Mouse (Mus musculus): Measurements from ENCODE around the gene Trmt10a.
"Not testable (repeated sequence)": the region's sequence is repeated elsewhere in the genome, so short reads cannot be mapped to it uniquely, and the experiment has no call there.

Gene Trmt10a

GRCm38 (mm10) chr3:138134528-138134927 lies 8.7 kb upstream of the Trmt10a start:
- no peak for DNase-seq (ENCODE audit: low spot score)

DNA sequence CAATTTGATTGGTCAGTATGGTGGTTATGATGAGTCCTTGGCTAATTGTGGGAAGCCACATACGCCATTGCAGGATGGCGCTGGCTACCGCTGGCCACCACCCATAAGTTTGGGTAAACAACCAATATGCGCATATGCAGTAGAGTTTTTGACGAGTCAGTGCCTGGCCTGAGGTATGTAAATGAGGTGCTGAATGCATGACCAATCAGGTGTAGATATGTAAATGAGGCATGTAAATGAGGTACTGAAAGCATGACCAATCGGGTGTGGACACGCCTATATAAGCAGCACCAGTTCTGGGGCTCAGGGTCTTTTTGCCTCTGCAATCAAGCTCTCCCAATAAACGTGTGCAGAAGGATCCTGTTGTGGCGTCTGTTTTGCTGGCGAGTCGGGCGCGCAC lies 5.1 kb upstream of the Trmt10a start:
- DNase-seq (ENCODE audit: low spot score) = not testable (repeated sequence)

GRCm38 (mm10) chr3:138139663-138140062 lies 3.6 kb upstream of the Trmt10a start:
- no peak for DNase-seq (ENCODE audit: low spot score)

DNA sequence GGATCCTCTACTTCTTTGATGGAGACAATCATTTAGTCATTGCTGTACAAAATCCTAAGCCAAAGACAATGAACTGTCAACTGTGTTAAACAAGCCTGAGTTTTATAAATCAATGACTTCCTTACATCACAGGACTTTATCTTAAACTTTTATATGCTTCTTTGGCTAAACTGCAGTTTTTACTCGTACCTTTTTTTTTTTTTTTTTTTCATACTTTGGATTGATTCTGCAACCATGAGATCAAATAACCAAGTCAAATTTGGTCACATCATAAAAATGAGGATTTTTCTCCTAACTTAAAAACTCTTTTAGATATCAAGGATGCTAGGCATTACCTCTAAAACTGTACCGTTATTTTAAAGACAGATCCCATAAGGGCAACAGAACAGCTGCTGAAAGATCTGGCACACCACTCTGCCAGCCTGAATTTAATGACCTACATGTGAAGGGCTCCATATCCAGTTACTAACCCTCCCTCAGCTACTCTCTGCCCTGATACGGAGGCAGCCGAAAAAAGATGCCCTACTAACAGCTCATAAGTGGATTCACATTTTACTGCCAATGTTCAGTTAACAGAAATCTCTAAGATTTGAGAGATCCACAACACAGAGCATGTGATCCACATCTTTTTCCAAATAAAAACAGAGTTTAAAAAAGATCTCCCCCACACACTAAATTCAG lies 1.1 kb upstream of the Trmt10a start:
- no peak for DNase-seq (ENCODE audit: low spot score)

GRCm38 (mm10) chr3:138142733-138143314 lies 424 bp upstream of the Trmt10a start:
- DNase-seq (ENCODE audit: low spot score) = no peak

DNA sequence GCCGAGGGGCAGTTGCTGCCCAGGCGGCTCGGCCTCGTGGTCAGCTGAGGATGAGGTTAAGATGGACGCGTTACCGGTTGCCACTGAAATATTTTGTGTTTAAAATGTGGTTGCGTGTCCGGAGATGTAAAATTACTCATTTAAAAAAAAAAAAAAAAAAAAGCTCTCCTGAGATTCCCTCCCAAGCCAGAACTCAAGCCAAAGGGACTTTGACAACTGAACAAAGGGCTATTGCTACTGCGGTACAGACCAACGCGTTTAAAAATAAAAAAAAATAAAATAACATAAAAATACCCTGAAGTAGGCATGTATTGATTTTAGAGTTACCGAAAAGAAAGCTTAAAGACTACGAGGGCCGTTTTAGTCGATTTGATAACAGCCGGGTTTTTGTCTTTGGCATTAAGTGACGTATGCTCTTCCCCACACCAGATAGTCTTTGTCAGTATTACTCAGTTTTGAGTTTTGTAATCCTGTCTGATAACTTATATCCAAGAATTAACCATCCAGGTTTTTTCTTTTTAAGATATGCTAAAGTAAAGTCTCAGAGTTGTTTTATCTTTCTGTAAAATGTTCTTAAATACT lies 903 bp downstream of the Trmt10a start:
- DNase-seq (ENCODE audit: low spot score) = peak; percentile 8

GRCm38 (mm10) chr3:138144642-138145171 lies 1.5 kb downstream of the Trmt10a start, which contains the start of gene Mttp:
Gene Mttp, minus strand, starts transcription at chr3:138144968.
- peak; percentile 82 for DNase-seq (ENCODE audit: low spot score)

DNA sequence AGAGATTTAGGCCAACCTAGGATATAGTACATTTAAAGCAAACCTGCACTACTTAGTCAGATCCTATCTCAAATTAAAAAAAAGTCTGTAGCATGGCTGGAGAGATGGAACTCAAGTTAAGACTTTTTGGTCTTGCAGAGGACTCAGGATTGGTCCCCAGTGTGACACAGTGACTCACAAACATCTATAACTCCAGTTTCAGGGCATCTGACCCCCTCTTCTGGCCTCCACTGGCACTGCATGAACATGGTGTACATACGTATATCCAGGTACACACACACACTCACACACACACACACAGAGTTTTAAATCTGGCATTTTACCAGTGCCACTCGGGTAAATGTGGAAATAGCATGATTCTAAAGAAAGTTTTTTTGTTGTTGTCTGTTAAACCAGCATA lies 5.6 kb downstream of the Trmt10a start:
- no peak for DNase-seq (ENCODE audit: low spot score)

DNA sequence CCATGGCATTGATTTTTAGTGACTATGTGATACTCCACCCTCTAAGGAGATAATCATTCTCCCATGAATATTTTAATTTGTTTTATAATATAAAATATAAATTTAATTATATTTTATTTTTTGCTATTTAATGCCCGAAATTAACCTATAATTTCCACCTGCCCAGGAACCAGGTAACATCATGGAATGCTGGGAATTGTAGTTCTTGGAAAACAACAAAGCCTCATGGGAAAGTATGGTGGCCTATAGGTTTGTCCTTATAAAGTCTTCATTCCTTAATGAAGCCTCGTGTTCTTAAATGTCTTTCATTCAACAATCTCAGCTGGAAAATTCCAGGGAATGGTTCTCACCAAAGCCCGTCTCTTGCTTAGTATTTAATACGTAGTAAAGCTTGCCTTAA lies 11.8 kb downstream of the Trmt10a start:
- no peak for DNase-seq (ENCODE audit: low spot score)

DNA sequence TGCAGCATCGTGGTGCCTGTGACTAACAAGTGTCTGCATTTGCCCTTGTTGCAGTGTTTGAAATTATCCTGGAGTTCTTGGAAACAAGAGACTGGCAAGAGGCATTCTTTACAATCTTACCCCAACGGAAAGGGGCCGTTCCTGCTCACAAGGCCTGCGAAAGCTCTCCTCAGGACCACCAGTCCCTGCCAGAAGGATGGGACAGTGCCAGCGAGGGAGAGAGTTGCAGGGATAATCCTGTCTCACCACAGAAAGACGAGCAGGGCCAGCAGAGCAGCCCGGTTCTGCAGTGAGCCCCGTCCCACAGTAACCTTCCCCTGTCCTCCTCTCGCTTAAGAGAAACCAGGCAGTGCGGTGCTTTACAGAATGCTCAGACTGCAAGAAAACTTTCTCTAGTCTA lies 13.4 kb downstream of the Trmt10a start:
- no peak for DNase-seq (ENCODE audit: low spot score)

DNA sequence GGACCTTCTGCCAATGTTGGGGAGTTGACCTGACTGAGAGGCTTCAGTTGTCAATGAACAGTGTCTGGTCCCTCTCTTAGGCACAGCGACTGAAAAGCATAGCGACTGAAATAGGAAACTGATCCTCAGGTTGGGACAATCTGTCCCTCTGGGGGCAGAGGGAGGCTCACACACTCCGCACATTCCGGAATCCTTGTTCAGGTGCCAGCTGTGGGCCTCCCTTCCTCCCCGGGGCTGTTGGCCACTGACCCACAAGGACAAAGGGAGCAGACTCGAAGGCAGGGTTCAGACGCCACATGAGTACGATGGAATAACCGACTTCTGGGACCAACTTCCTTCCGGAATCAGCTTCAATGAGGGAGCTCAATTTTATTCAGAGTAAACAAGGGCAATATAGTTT lies 18.4 kb downstream of the Trmt10a start:
- no peak for DNase-seq (ENCODE audit: low spot score)

DNA sequence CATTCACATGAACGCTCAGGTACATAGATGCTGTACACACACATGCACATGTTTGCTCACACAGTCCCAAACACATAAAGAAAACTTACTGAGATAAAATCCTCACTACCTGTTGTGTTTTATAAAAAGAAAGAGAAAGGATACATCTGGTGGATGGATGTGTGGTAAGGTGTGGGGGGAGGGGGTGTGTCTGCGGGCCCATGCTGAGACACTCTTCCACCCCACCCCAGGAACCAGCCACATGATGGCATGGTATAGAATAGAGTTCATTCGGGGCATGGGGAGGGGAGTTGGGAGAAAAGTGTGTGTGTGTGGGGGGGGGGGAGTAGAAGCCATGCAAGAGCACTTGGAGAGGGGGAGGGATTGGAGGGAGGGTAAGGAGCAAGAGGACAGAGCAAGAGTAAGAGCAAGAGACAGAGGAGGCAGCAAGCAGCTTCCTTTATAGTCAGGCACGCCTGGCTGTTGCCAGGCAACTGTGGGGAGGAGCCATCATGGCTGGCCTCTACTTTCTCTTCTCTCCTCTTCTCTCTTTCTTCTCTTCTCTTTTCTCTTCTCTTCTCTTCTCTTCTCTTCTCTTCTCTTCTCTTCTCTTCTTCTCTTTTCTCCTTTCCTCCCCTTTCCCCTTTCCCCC lies 19.4 kb downstream of the Trmt10a start:
- DNase-seq (ENCODE audit: low spot score) = no peak

DNA sequence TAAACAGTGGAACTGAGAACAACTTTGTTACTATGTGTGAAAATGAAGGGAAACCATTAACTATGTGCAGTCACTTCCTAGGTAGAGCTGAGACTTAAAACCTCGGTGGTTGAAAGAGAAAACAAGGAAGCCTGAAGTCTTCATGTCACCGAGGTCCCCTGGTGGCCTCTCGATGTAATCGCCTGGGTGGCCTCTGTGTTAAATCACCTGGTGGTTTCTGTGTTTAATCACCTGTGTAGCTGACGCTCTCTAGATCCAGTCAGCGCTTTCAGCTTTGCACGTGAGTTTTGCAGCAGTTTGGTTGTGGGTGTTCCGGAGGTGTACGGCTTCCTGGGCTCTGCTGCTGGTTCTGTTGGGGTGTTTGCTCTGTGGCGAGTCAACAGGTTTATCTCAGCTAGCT lies 30.0 kb downstream of the Trmt10a start:
- no peak for DNase-seq (ENCODE audit: low spot score)

DNA sequence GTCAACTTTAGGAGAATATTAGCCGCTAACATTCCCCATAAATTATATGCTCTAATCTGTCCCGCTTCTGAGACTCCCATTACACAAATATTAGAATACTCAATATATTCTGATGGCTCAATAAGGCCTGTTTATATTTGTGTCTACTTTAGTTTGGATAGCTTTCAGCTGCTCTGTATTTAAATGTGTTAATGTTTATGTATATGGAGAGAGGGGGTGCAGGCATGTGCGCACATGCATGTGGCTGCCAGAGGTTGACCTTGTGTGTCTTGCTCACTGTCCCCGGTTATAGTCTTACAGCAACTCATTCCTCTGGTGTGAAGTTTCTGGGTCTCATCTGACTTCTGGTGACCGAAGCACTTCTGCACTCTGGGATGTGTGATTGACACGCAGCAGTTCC lies 32.3 kb downstream of the Trmt10a start:
- DNase-seq (ENCODE audit: low spot score) = no peak

DNA sequence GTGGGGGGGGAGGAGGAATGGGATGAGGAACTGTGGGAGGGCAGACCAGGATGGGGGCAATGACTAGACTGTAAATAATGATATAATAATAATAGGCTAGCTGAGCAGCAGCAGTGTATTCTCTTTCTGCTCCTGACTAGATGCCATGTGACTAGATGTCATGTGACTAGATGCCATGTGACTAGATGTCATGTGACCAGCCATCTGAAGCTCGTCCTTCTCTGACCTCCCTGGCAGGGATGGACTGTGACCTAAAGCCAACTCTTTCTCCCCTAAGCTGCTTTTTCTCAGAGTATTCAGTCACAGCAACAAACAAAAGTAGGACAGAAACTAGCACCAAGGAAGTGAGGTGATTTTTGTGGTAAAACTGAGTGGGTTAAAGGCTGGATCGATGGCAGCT lies 38.8 kb downstream of the Trmt10a start:
- DNase-seq (ENCODE audit: low spot score) = no peak

DNA sequence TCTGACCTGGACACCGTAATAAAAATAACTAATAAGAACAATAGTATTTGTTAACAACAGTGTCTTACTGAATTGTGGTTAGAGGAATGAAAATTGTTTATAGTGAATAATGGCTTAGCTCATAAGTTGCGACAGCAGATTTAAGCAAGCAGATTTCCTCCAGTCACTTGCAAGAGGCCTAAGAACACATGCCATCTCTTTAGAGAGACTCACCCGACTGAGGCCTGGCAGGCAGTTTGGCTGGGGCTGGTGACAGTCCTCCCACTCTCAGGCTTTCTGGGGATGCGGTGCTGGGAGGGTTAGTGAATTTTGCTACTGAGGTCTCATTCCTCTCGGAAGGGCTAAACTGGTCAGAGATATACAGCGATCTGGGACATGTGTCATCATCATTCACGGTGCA lies 40.1 kb downstream of the Trmt10a start:
- DNase-seq (ENCODE audit: low spot score) = no peak

DNA sequence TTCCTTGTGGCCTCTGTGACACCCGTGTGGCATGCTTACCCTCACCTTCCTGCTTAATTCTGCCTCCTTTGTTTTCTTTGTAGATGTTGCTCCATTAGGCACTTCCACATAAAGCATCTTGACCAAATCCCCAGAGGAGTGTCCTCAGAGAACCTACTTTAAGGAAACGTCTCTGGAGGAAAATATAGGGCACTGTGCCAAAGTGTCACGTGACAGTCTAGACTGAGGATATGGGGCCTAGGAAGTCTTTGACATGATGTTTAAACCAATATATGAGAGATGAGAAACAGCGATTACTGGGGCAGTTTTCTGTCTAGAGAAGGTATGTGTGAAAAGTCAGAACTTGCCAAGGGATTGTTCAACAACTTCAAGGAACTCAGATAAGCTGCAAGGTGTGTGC lies 42.0 kb downstream of the Trmt10a start:
- DNase-seq (ENCODE audit: low spot score) = no peak

DNA sequence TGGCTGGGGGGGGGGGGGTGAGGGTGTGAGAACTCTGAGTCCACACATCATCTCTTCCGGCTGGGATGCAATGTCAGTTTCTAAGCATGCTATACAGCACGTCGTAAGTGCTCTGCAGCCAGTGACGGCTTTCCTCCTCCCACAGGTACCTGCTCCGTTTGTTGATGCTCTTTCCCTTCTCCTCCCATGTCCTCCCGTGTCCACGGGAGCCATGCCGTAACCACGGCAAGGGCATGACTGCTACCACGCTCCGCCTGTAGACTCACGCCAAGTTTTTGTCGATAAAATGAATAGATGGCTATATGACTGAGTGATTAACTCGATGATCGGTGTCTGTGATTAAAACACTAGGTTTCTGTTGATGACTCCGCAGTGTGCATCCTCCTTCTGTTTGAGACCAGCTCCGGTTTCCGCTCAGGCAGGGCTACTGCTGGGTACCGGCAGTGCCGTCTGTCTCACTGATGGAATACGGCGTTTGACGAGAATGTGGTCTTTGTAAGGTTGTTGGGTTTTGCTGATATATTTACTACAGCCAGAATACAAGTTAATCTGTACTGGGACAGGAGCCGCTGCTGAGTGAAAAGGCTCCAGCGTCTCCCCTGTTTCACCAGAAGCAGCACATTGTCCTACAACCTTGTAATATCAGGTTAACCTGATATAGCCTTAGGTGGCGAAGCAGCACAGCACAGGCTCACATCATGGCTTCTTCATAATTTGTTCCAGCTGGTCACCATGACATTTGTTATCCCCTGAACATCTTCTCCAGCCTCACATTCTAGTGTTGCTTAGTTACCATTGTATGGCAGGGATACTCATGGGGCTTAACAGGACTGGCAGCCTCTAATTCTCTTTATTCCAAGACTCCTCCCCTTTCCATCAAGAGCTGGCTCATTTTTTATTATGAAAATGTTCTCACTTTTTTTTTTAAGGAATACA lies 43.0 kb downstream of the Trmt10a start:
- DNase-seq (ENCODE audit: low spot score) = no peak

GRCm38 (mm10) chr3:138192260-138192659 lies 49.0 kb downstream of the Trmt10a start:
- no peak for DNase-seq (ENCODE audit: low spot score)

DNA sequence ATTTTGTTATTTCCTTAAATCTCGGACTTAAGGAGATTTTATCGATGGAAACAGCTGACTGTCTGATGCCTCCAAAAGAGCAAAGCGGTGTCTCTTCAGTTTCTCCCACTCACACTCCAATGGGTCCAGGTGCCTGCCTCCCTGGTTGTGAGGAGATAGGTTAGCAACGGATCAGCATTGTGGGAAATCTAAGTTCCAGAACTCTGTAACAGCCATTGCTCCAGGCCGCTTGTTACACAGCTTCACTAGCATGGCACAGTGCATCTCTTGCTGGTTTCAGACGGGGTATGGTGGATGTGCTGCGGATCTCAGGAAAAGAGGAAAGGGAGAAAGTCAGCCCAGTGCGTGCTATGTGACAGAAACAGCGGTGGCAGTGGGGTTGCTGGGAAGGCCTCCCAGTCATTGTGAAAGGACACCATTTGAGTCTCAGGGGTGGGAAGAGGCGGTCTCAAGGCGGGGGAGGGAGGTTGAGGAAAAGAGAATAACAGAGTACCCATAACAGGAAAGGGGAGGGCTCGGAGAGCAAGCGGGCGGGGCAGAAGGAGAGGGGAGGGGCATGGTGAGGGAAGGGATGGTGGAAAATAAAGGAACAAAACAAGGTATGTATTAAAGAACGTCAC lies 50.5 kb downstream of the Trmt10a start, which contains the start of gene 4930579F01Rik:
Gene 4930579F01Rik (minus strand): TSS at position 143 of the 620 bp plus-strand sequence.
- no peak for DNase-seq (ENCODE audit: low spot score)

DNA sequence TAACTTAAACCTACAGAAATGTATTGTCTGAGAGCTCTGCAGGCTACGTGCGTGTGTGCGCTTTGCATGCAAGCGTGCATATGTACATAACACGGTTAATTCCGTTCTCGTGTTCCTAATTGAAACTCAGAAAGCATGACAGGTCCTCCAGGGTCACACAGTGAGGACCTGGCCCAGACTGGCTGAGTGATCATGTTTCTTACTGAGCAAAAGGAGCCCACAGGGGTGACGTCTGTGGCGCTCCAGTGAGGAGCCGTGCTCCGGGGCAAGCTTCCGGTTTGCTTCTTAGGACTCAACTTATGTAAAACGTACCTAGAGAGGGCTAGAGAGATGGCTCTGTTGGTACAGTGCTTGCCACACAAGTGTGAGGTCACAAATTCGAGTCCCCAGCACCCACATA lies 53.8 kb downstream of the Trmt10a start:
- no peak for DNase-seq (ENCODE audit: low spot score)

Data from T-cell, adult 2 months (primary cell).